Mouse (Mus musculus): Measurements from ENCODE around the gene Tbc1d17. TPM values are rescaled to one million over a fixed set of nuclear protein-coding genes. Genes with fewer than 3 reads are reported as not detected.

Tbc1d17 gene
- 69.3 and 93.0 TPM in 2 replicates for polyA plus RNA-seq (2014; fragmentation: Nextera tagmentation; extraction: Ambion mirVana)

DNA sequence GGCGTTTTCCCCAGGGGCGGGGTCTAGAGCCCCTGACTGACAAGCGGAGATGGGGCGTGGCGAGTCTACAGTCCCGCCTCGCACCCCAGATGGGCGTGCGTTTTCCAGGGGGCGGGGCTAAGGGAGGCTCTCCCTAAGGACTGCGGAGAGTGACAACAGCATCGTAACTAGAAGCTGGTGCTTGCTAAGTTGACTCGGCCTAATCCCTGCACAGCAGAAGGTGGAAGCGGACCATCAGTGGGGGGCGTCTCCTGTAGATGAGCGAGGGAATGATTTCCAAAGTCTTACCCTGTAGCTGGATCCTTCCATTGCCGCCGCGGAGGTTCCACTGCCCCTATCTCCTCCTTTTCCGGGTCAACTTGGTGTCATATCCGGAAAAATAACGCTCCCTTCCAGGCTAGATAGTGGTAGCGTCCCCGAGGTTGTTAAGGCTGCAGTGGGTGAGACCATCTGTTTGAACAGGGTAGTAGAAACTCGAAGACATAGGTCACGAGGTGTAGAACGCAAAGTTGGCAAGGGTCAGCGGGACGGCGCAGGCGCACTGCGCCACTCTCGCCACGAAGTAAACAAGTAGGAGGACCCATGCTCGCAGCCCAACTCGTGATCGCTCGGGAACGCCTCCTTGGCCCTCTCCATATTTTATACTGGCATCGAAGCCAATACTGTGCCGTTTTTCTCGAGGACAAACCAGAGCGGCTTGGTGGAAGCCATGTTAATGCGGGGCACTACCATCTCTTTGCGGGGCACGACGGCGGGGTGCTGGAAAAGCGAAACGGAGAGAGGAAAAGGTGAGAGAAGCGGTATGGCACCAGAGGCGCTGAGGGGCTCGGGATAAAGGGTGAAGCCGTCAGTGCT is at the start of gene Tbc1d17, which contains the start of gene Akt1s1:
Tbc1d17 (minus strand) TSS at position 519 of the 855 bp plus-strand sequence.
Akt1s1 (plus strand) TSS at position 431 of the 855 bp plus-strand sequence.
- no peaks in the 10 kb centered on the region for H3K9me3 ChIP-seq (ENCODE audit: control insufficient read depth, low read length)
- peak; percentile 81 for ATAC-seq (ENCODE audit: insufficient read depth, low FRiP score, low TSS enrichment)
- 0% methylated on average over 54 of the region's 54 CpGs for WGBS

DNA sequence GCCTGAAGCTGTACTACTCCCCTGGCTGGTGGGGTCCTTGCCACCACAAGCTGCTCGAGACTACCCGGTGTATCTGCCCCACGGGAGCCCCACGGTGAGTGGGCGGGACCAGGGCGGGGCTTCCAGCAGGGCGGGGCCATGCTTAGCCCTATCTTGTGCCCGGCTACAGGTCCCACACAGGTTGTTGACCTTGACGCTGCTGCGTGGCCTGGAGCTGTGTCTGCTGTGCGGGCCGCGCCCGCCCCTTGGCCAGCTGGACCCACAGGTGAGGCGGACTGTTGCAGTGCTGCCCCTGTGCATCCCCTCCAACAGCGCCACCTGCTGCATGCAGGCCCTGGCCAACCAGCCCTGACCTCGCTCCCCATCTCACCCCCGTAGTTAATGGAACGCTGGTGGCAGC is 49.7 kb upstream of the Tbc1d17 start:
- WGBS, result 38% methylated on average over 19 of the region's 19 CpGs

More for the DNA sequence above, at the start of gene Tbc1d17, which contains the start of gene Akt1s1:
- Histone ChIP-seq H3K27me3 (ENCODE audit: control insufficient read depth, insufficient read depth, low read length) (no peaks in the 10 kb centered on the region), H3K4me2 (ENCODE audit: low read depth) (peak within 1 kb of the TSS; percentile 91), H3K27ac (ENCODE audit: low read depth, low read length) (peak within 1 kb of the TSS; percentile 68), H3K4me1 (ENCODE audit: control insufficient read depth, insufficient read depth, low read length) (peaks cover 15% of the 10 kb centered on the region), H3K4me3 (ENCODE audit: low read depth, low read length) (peak within 1 kb of the TSS; percentile 85), H3K36me3 (ENCODE audit: control insufficient read depth, insufficient read depth, low read length) (peaks cover 6% of the 10 kb centered on the region), H3K9ac (ENCODE audit: low read length) (peak within 1 kb of the TSS; percentile 83)
- peak; percentile 96 for DNase-seq (ENCODE audit: low spot score)

DNA sequence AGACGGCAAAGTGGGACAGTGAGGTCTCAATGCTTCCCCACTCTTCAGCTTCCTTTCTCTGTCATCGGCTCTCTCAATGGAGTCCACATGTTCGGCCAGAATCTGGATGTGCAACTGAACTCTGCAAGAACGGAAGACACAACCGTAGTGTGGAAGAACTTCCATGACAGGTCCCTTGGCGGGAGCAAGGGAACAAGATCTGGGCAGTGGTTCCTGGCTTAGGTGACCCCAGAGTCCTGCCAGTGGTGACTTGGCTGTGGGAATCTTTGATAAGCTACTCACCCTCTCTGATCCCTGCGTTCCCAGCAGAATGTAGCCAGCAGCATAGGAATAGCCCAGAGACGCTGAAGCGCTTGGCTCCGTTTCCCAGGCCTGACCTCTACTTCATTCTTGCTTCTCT is 47.6 kb upstream of the Tbc1d17 start:
- WGBS, result 44% methylated on average over 10 of the region's 10 CpGs
- peak overlapping the region; percentile 76 for H3K9ac ChIP-seq (ENCODE audit: low read length)

More for the DNA sequence above, 49.7 kb upstream of the Tbc1d17 start:
- peak overlapping the region; percentile 9; the same call in 1 of the 2 replicates for H3K4me2 ChIP-seq (ENCODE audit: low read depth)
- H3K27ac ChIP-seq (ENCODE audit: low read depth, low read length), result no peak overlapping the region
- peaks cover 11% of the 10 kb centered on the region for H3K36me3 ChIP-seq (ENCODE audit: control insufficient read depth, insufficient read depth, low read length)
- no peaks in the 10 kb centered on the region for H3K27me3 ChIP-seq (ENCODE audit: control insufficient read depth, insufficient read depth, low read length)
- no peak overlapping the region for H3K4me3 ChIP-seq (ENCODE audit: low read depth, low read length)
- H3K9me3 ChIP-seq (ENCODE audit: control insufficient read depth, low read length), result no peaks in the 10 kb centered on the region
- ATAC-seq (ENCODE audit: insufficient read depth, low FRiP score, low TSS enrichment), result no peak
- H3K9ac ChIP-seq (ENCODE audit: low read length), result peak overlapping the region; percentile 4; the same call in 1 of the 2 replicates
- no peak for DNase-seq (ENCODE audit: low spot score)
- H3K4me1 ChIP-seq (ENCODE audit: control insufficient read depth, insufficient read depth, low read length), result peaks cover 10% of the 10 kb centered on the region

DNA sequence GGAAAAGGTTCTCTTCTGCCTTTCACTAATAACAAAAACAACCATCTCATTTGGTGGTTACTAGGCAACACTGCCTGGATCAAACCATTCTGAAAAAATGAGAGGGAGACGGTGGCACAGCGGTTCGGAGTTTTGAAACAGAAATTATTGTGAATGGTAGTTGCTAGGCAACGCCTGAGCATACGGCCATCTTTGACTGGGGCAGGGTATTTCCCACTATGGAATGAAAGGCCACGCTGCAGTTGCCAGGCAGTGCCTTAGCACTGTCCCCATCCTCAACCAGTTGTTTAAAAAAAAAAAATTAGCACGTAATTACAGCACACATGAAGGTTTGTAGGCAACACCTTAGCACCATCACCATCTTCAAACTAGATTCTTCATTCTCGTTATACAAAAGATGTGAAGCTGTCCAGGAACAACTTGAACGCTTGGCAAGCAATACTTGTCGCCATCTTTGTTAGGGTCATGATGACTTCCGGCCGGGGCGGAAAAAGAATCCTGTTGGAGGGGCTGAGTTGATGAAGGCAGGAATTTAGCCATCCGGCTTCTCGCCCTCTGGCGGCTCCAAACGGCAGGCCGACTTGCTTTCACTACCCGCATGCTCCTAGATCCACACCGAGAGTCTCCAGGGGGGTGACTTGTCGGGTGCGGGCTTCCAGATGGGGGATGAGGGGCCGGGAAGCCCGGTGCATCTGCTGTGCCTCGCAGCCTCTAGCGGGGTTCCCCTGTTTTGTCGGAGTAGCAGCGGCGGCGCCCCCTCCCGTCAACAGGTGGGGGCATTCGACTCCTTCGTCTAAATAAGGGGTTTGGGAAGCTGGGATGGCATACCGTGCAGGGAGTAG is 46.9 kb upstream of the Tbc1d17 start, which contains the start of gene Fuz:
Fuz (plus strand) TSS at position 487 of the 842 bp plus-strand sequence.
- H3K4me2 ChIP-seq (ENCODE audit: low read depth), result peak within 1 kb of the TSS; percentile 87
- H3K4me3 ChIP-seq (ENCODE audit: low read depth, low read length), result peak within 1 kb of the TSS; percentile 64
- ATAC-seq (ENCODE audit: insufficient read depth, low FRiP score, low TSS enrichment) (peak; percentile 71), DNase-seq (ENCODE audit: low spot score) (peak; percentile 91)
- H3K36me3 ChIP-seq (ENCODE audit: control insufficient read depth, insufficient read depth, low read length), result peaks cover 7% of the 10 kb centered on the region
- H3K9ac ChIP-seq (ENCODE audit: low read length), result peak within 1 kb of the TSS; percentile 76
- H3K9me3 ChIP-seq (ENCODE audit: control insufficient read depth, low read length), result no peaks in the 10 kb centered on the region
- no peaks in the 10 kb centered on the region for H3K27me3 ChIP-seq (ENCODE audit: control insufficient read depth, insufficient read depth, low read length)
- WGBS, result 1% methylated on average over 34 of the region's 34 CpGs
- H3K27ac ChIP-seq (ENCODE audit: low read depth, low read length), result peak within 1 kb of the TSS; percentile 83
- H3K4me1 ChIP-seq (ENCODE audit: control insufficient read depth, insufficient read depth, low read length), result peaks cover 23% of the 10 kb centered on the region

More for the DNA sequence above, 47.6 kb upstream of the Tbc1d17 start:
- H3K4me1 ChIP-seq (ENCODE audit: control insufficient read depth, insufficient read depth, low read length), result peaks cover 18% of the 10 kb centered on the region
- peak overlapping the region; percentile 87 for H3K4me2 ChIP-seq (ENCODE audit: low read depth)
- H3K4me3 ChIP-seq (ENCODE audit: low read depth, low read length), result peak overlapping the region; percentile 64
- ATAC-seq (ENCODE audit: insufficient read depth, low FRiP score, low TSS enrichment), result no peak
- DNase-seq (ENCODE audit: low spot score), result no peak
- H3K27me3 ChIP-seq (ENCODE audit: control insufficient read depth, insufficient read depth, low read length), result no peaks in the 10 kb centered on the region
- H3K36me3 ChIP-seq (ENCODE audit: control insufficient read depth, insufficient read depth, low read length), result peaks cover 7% of the 10 kb centered on the region
- H3K9me3 ChIP-seq (ENCODE audit: control insufficient read depth, low read length), result no peaks in the 10 kb centered on the region
- H3K27ac ChIP-seq (ENCODE audit: low read depth, low read length), result peak overlapping the region; percentile 83

DNA sequence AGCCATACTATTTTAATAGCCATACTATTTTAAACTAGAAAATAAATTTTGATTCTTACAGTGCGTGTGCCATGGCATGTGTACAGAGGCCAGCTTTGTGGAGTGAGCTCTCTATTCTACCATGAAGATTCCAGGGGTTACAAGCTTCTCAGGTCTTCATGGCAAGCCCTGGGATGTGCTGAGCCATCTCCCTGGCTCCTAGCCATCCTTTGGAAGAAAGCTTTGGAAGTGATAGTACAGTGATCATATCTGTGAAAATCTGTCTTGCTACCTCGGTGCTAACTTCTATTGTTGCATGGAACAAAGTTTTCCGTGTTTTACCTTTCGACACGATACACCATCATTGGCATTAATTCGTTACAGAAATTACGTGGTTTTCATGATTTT is 46.3 kb upstream of the Tbc1d17 start:
- peaks cover 25% of the 10 kb centered on the region for H3K4me1 ChIP-seq (ENCODE audit: control insufficient read depth, insufficient read depth, low read length)
- H3K9ac ChIP-seq (ENCODE audit: low read length), result no peak overlapping the region
- H3K9me3 ChIP-seq (ENCODE audit: control insufficient read depth, low read length), result no peaks in the 10 kb centered on the region

DNA sequence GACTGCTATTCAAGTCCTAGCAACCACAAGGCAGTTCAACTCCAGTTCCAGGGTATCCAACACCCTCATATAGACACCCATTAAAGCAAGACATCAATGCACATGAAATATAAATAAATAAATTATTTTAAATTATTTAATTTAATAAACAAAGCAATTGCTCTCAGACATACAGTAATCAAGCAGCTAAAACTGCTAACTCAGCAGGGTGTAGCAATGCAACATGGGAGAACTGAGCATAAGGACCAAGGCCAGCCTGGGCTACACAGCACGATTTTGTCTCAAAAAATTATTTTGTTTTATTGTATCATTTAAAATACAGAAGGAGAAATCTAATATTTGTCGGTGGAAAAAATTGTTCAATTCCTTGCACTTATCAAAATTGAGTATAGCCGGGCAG is 45.3 kb upstream of the Tbc1d17 start:
- Histone ChIP-seq H3K4me1 (ENCODE audit: control insufficient read depth, insufficient read depth, low read length) (peaks cover 25% of the 10 kb centered on the region), H3K4me3 (ENCODE audit: low read depth, low read length) (no peak overlapping the region), H3K9me3 (ENCODE audit: control insufficient read depth, low read length) (no peaks in the 10 kb centered on the region), H3K36me3 (ENCODE audit: control insufficient read depth, insufficient read depth, low read length) (peaks cover 2% of the 10 kb centered on the region; the same call in 1 of the 2 replicates), H3K27me3 (ENCODE audit: control insufficient read depth, insufficient read depth, low read length) (no peaks in the 10 kb centered on the region), H3K9ac (ENCODE audit: low read length) (no peak overlapping the region), H3K27ac (ENCODE audit: low read depth, low read length) (no peak overlapping the region), H3K4me2 (ENCODE audit: low read depth) (no peak overlapping the region)
- ATAC-seq (ENCODE audit: insufficient read depth, low FRiP score, low TSS enrichment), result no peak
- 93% methylated on average over 3 of the region's 3 CpGs for WGBS
- no peak for DNase-seq (ENCODE audit: low spot score)

More for the DNA sequence above, 46.3 kb upstream of the Tbc1d17 start:
- 55% methylated on average over 7 of the region's 7 CpGs for WGBS
- peak overlapping the region; percentile 64 for H3K4me3 ChIP-seq (ENCODE audit: low read depth, low read length)
- H3K36me3 ChIP-seq (ENCODE audit: control insufficient read depth, insufficient read depth, low read length), result peaks cover 7% of the 10 kb centered on the region
- DNase-seq (ENCODE audit: low spot score) (no peak), ATAC-seq (ENCODE audit: insufficient read depth, low FRiP score, low TSS enrichment) (no peak)
- H3K27me3 ChIP-seq (ENCODE audit: control insufficient read depth, insufficient read depth, low read length), result no peaks in the 10 kb centered on the region
- H3K4me2 ChIP-seq (ENCODE audit: low read depth), result peak overlapping the region; percentile 87
- H3K27ac ChIP-seq (ENCODE audit: low read depth, low read length), result peak overlapping the region; percentile 83

DNA sequence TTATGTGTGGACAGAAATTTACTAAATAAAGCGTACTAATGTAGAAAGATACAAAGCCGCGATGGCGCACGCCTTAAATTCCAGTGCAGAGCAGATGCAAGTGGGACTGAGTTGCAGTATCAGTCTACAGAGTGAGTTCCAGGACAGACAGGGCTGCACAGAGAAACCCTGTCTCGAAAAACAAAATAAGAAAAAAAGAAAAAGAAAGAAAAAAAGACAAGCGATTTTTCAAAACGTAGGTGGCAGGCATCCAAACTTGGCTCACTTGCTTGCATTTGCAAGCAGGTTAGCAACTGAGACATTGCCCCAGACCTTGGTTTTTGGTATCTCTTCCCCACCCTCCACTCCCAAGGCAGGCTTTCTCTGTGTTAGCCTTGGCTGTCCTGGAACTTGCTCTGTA is 44.3 kb upstream of the Tbc1d17 start:
- no peaks in the 10 kb centered on the region for H3K9me3 ChIP-seq (ENCODE audit: control insufficient read depth, low read length)
- H3K4me1 ChIP-seq (ENCODE audit: control insufficient read depth, insufficient read depth, low read length), result peaks cover 25% of the 10 kb centered on the region
- peak overlapping the region; percentile 75 for H3K27ac ChIP-seq (ENCODE audit: low read depth, low read length)
- no peak overlapping the region for H3K9ac ChIP-seq (ENCODE audit: low read length)
- WGBS, result 27% methylated on average over 8 of the region's 8 CpGs
- no peaks in the 10 kb centered on the region for H3K27me3 ChIP-seq (ENCODE audit: control insufficient read depth, insufficient read depth, low read length)
- no peak overlapping the region for H3K4me3 ChIP-seq (ENCODE audit: low read depth, low read length)
- DNase-seq (ENCODE audit: low spot score), result no peak
- no peak for ATAC-seq (ENCODE audit: insufficient read depth, low FRiP score, low TSS enrichment)
- peaks cover 8% of the 10 kb centered on the region; the same call in 1 of the 2 replicates for H3K36me3 ChIP-seq (ENCODE audit: control insufficient read depth, insufficient read depth, low read length)
- peak overlapping the region; percentile 25; the same call in 1 of the 2 replicates for H3K4me2 ChIP-seq (ENCODE audit: low read depth)

DNA sequence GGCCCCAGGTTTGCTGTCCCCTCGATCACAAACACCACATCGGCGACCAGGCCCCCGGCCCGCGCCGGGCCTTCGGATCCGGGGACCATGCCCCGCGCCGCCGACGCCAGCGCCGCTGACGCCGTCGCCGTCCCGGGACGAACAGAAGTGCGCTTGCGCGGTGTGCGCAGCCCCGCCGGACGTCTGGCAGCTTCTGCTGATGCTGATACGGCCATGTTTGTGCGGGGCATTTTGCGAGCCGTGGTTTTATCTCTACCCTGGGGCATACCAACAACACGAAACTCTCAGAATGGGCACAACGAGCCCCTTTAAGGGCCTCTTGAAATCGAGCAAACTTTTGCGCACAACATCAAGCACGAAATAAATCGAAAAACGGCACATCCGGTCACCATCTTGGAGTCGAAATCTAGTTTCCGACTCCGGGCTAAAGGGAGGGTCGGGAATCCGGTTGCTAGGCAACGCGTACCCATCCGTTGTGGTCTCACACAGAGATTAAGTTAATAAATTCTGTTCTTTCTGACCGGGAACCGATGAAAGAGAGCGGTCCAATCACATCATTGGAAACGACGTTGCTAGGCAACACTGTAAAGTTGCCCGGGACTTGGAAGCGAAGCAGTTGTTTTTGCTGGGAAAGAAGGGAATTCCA is 43.5 kb upstream of the Tbc1d17 start, which contains the start of gene Med25:
Med25 (minus strand) TSS at position 437 of the 646 bp plus-strand sequence.
- Histone ChIP-seq H3K27ac (ENCODE audit: low read depth, low read length) (peak within 1 kb of the TSS; percentile 90), H3K4me3 (ENCODE audit: low read depth, low read length) (peak within 1 kb of the TSS; percentile 81), H3K9ac (ENCODE audit: low read length) (peak within 1 kb of the TSS; percentile 88), H3K4me1 (ENCODE audit: control insufficient read depth, insufficient read depth, low read length) (peaks cover 23% of the 10 kb centered on the region), H3K36me3 (ENCODE audit: control insufficient read depth, insufficient read depth, low read length) (peaks cover 6% of the 10 kb centered on the region; the same call in 1 of the 2 replicates), H3K9me3 (ENCODE audit: control insufficient read depth, low read length) (no peaks in the 10 kb centered on the region), H3K27me3 (ENCODE audit: control insufficient read depth, insufficient read depth, low read length) (no peaks in the 10 kb centered on the region), H3K4me2 (ENCODE audit: low read depth) (peak within 1 kb of the TSS; percentile 75)
- DNase-seq (ENCODE audit: low spot score), result peak; percentile 95
- under 1% methylated on average over 56 of the region's 56 CpGs for WGBS
- ATAC-seq (ENCODE audit: insufficient read depth, low FRiP score, low TSS enrichment), result peak; percentile 75
